Mouse (Mus musculus) thymus, adult 2 months (tissue): ENCODE results near the gene Tspan4.

Experiments used
- CTCF ChIP-seq: fragments of 200-500 bp; IDR thresholded peaks from 2 replicates; pipeline ENCODE4 v1.5.1; 2012; ENCODE audit warnings: mild to moderate bottlenecking, control low read depth, low read length, moderate library complexity, borderline replicate concordance; ENCODE audit not compliant: control insufficient read depth, poor library complexity, insufficient read depth; ENCODE audit errors: extremely low read depth
- POLR2A ChIP-seq: fragments of 200-500 bp; IDR thresholded peaks from 2 replicates; pipeline ENCODE4 v1.6.1; 2012; ENCODE audit warnings: mild to moderate bottlenecking, low read length, control low read depth, moderate library complexity; ENCODE audit not compliant: control insufficient read depth, poor library complexity, insufficient read depth; ENCODE audit errors: extremely low read depth

GRCm38 (mm10) chr7:141510681-141511191 lies 35.7 kb downstream of the Tspan4 start:
- TF ChIP-seq CTCF (no peak), POLR2A (no peak)
